Mouse (Mus musculus) right cerebral cortex, adult 18-20 months (tissue): ENCODE data around the gene Ifit1.
A peak's percentile ranks its signal among the peaks of the same experiment; 100 is the strongest.

ENCODE experiments used
- DNase-seq: peaks from one replicate; pipeline ENCODE4 v3.0.0; 2022; ENCODE audit warnings: mixed read lengths

Gene Ifit1

GRCm38 (mm10) chr19:34656511-34657298 is 16.0 kb downstream of the Ifit1 start:
- DNase-seq: no peak

GRCm38 (mm10) chr19:34662067-34662507 is 21.4 kb downstream of the Ifit1 start:
- DNase-seq: peak; percentile 46

- no peak for DNase-seq
These were observed 22.1 kb downstream of the Ifit1 start for GRCm38 (mm10) chr19:34662740-34663139.

GRCm38 (mm10) chr19:34666127-34666526 is 25.5 kb downstream of the Ifit1 start:
- DNase-seq: peak; percentile 50

GRCm38 (mm10) chr19:34673476-34673875 is 32.8 kb downstream of the Ifit1 start:
- DNase-seq: no peak

GRCm38 (mm10) chr19:34678428-34678827 is 37.8 kb downstream of the Ifit1 start:
- DNase-seq: no peak

- DNase-seq: peak; percentile 40
These were observed 44.2 kb downstream of the Ifit1 start for GRCm38 (mm10) chr19:34684857-34685256.

GRCm38 (mm10) chr19:34685530-34685929 is 44.9 kb downstream of the Ifit1 start:
- no peak for DNase-seq

GRCm38 (mm10) chr19:34691402-34691801 is 50.7 kb downstream of the Ifit1 start:
- DNase-seq: no peak

GRCm38 (mm10) chr19:34696352-34696986 is 55.8 kb downstream of the Ifit1 start:
- DNase-seq: no peak

- no peak for DNase-seq
These were observed 56.8 kb downstream of the Ifit1 start for GRCm38 (mm10) chr19:34697461-34697860.

GRCm38 (mm10) chr19:34698432-34698831 is 57.8 kb downstream of the Ifit1 start:
- DNase-seq: no peak

GRCm38 (mm10) chr19:34698852-34699251 is 58.2 kb downstream of the Ifit1 start:
- DNase-seq: no peak

GRCm38 (mm10) chr19:34699300-34699699 is 58.6 kb downstream of the Ifit1 start:
- DNase-seq: no peak
